Mouse (Mus musculus): ENCODE results near the gene Srsf10. TPM values are rescaled to one million over a fixed set of nuclear protein-coding genes. Genes with fewer than 3 reads are reported as not detected.

Gene Srsf10
- polyA plus RNA-seq, 1 experiment from 2014 or later = 190 TPM

DNA sequence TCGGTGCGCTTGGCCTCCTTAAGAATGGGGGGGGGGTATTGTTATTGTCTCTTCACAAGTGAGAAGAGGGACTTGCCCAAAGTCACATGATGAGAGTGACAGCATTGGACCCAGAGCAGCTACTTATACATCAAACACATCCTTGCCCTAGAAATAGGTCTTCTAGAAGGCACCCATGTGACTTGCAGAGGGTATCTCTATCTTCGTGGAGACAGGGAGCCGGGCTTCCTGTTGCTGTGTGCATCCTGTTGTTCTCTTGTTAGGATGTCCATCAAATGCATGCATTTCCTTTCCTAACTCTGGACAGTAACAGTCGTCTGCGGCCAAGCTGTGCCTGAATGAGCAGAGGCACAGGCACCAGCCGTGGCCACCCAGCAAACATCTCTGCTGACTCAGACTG lies 56.0 kb downstream of the Srsf10 start:
- 71% methylated on average over 7 of the region's 7 CpGs for WGBS

DNA sequence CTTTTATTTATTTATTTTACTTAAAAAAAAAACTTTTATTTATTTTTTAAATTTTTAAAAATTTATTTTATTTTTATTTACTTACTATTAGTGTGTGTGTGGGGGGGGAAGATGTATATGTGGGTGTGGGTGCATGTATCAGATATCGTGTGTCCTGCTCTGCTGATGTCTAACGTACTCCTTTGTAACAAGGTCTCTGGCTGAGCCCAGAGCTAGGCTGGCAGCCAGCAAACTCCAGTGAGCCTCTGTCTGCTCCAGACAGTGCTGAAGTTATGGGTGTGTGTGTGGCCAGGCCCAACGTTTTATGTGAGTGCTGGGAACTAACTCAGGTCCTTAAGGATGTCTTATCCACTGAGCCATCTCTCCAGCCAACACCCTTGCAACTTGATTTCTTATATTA lies 56.6 kb downstream of the Srsf10 start:
- no peak overlapping the region for H3K27ac ChIP-seq

More for the DNA sequence above, 56.0 kb downstream of the Srsf10 start:
- H3K36me3 ChIP-seq (replicated peaks) = no peaks in the 10 kb centered on the region
- no peak for ATAC-seq (replicated peaks)
- H3K4me2 ChIP-seq = no peak overlapping the region
- H3K4me3 ChIP-seq = no peak overlapping the region
- no peaks in the 10 kb centered on the region for H3K9me3 ChIP-seq
- no peaks in the 10 kb centered on the region for H3K27me3 ChIP-seq (replicated peaks)
- 0 out of 2 replicates have a peak, but pooled peaks cover 3% of the 10 kb centered on the region for H3K4me1 ChIP-seq
- no peak overlapping the region for H3K27ac ChIP-seq
- H3K9ac ChIP-seq = no peak overlapping the region

DNA sequence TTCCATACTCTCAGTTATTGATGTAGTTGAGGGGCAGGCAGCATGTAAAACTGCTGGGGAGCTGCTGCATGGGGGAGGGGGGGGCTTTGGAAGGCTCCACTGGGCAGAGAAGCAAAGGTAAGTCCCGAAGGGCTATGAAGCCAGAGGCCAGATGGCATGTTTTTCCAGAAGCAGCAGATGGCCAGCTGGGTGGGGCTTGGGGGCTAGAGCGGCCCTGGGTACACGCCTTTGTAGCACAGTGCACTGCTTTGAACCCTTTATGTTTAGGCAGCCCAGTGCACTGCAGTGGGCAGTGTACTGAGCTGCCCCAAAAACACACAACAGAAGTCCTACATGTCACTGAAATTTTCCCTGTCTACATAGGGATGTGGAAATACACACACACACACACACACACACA lies 57.3 kb downstream of the Srsf10 start:
- no peak overlapping the region for H3K4me3 ChIP-seq
- no peak overlapping the region for H3K9ac ChIP-seq
- no peaks in the 10 kb centered on the region for H3K9me3 ChIP-seq
- 0 out of 2 replicates have a peak, but pooled peaks cover 3% of the 10 kb centered on the region for H3K4me1 ChIP-seq
- no peak overlapping the region for H3K4me2 ChIP-seq
- no peaks in the 10 kb centered on the region for H3K36me3 ChIP-seq (replicated peaks)
- no peak overlapping the region for H3K27ac ChIP-seq
- ATAC-seq (replicated peaks) = 0 out of 2 replicates have a peak, but pooled peaks have one; percentile 58
- whole genome bisulfite sequencing = 32% methylated on average over 3 of the region's 3 CpGs
- H3K27me3 ChIP-seq (replicated peaks) = no peaks in the 10 kb centered on the region

More for the DNA sequence above, 56.6 kb downstream of the Srsf10 start:
- Histone ChIP-seq H3K4me2 (no peak overlapping the region), H3K9me3 (no peaks in the 10 kb centered on the region), H3K27me3 (replicated peaks) (no peaks in the 10 kb centered on the region), H3K36me3 (replicated peaks) (no peaks in the 10 kb centered on the region), H3K4me3 (no peak overlapping the region), H3K4me1 (0 out of 2 replicates have a peak, but pooled peaks cover 3% of the 10 kb centered on the region), H3K9ac (no peak overlapping the region)
- WGBS = 45% methylated on average over 3 of the region's 3 CpGs
- no peak for ATAC-seq (replicated peaks)

DNA sequence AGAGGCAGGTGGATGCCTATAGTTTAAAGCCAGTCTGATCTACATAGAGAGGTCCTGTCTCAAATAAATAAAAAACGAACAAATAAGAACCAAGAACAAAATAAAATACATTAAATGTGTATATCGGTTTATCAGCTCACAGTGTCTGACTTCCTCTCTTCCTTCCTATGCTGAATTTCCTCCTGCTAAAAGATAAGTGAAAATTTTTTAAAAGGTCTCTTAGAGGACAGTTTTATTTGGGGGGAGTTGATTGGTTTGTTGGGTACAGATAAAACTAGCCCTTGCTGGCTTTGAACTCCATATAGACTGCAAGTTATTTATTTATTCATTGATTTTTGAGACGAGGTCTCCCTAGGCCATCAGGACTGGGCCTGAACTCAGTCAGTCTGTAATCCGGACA lies 57.9 kb downstream of the Srsf10 start:
- no peak for ATAC-seq (replicated peaks)

DNA sequence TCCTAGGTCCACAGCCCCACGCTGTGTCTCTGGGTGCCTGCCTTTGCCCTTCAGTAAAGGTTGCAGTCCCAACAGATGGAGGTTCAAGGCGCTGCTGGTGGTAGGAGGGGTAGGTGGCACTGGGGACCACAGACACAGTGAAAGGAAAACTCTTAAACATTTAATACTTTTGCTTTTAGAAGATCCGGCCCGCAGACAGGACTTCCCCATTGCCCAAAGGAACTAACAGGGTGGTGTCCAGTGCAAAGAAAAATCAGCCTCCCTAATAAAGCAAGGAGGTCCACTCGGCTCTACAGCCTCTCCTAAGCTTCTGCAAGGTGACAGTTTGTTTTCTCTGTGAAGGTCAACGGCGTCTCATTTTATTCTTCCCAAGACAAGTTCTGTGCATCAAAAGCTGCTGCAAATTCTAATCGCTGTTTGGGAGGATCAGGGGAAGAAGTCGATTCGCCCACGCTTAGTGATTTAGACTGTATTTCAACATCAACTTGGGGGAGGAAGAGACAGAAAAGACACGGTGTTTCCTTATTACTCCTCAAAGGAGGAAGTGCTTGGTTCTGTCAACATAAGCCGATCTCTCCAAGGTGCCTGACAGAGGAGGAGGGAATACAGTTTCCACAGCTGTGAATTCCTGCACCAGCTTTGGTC lies 63.2 kb downstream of the Srsf10 start:
- no peak for ATAC-seq (replicated peaks)
- no peak overlapping the region for H3K4me2 ChIP-seq
- 94% methylated on average over 13 of the region's 13 CpGs for WGBS

More for the DNA sequence above, 57.9 kb downstream of the Srsf10 start:
- Histone ChIP-seq H3K4me3 (no peak overlapping the region), H3K9ac (no peak overlapping the region), H3K27ac (no peak overlapping the region), H3K4me2 (no peak overlapping the region), H3K27me3 (replicated peaks) (no peaks in the 10 kb centered on the region), H3K36me3 (replicated peaks) (no peaks in the 10 kb centered on the region), H3K9me3 (no peaks in the 10 kb centered on the region), H3K4me1 (0 out of 2 replicates have a peak, but pooled peaks cover 3% of the 10 kb centered on the region)
- 72% methylated on average over 4 of the region's 4 CpGs for WGBS

DNA sequence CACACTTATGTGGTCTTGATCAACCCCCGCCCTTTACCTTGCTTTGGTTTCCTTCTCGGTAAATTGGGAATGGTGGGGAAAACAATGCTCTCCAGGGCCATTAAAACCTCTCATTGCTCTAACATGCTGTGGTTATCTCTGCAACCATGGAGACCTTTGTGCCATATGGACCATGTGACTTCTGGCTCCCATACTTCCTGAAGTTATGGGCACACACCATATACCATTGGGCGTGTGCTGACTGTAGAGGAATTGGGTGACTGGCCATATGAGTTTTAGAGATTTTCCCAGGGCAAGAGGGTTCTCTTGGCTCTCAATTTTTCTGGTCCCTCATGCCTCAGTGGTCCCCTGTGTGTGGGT lies 63.7 kb downstream of the Srsf10 start:
- Histone ChIP-seq H3K27ac (no peak overlapping the region), H3K4me1 (peaks cover 10% of the 10 kb centered on the region), H3K4me2 (no peak overlapping the region), H3K36me3 (replicated peaks) (no peaks in the 10 kb centered on the region), H3K9ac (no peak overlapping the region), H3K4me3 (no peak overlapping the region), H3K9me3 (no peaks in the 10 kb centered on the region), H3K27me3 (replicated peaks) (no peaks in the 10 kb centered on the region)
- 95% methylated on average over 3 of the region's 3 CpGs for WGBS
- no peak for ATAC-seq (replicated peaks)

More for the DNA sequence above, 63.2 kb downstream of the Srsf10 start:
- Histone ChIP-seq H3K36me3 (replicated peaks) (no peaks in the 10 kb centered on the region), H3K9ac (no peak overlapping the region), H3K27ac (no peak overlapping the region), H3K27me3 (replicated peaks) (no peaks in the 10 kb centered on the region), H3K4me1 (peaks cover 10% of the 10 kb centered on the region), H3K4me3 (no peak overlapping the region), H3K9me3 (no peaks in the 10 kb centered on the region)

Other genes starting within 250 kb of the Srsf10 start
- 0.19 and 0.41 TPM in 2 replicates for gene Ifnlr1, start 169.5 kb upstream of the Srsf10 start, polyA plus RNA-seq (2015; fragmentation: Nextera tagmentation; extraction: Ambion mirVana)
- not detected in 2 replicates for gene Il22ra1, start 127.6 kb upstream of the Srsf10 start, polyA plus RNA-seq (2015; fragmentation: Nextera tagmentation; extraction: Ambion mirVana)
- gene Myom3, start 96.0 kb upstream of the Srsf10 start, polyA plus RNA-seq (2015; fragmentation: Nextera tagmentation; extraction: Ambion mirVana) = 0.27 and 0.70 TPM in 2 replicates
- 92.1 and 96.0 TPM in 2 replicates for gene Pnrc2, start 18.1 kb downstream of the Srsf10 start, polyA plus RNA-seq (2015; fragmentation: Nextera tagmentation; extraction: Ambion mirVana)
- gene Cnr2, start 39.6 kb downstream of the Srsf10 start, polyA plus RNA-seq (2015; fragmentation: Nextera tagmentation; extraction: Ambion mirVana) = 0.19 TPM in 1 of 2 replicates, not detected in the other
- 63.2 and 68.3 TPM in 2 replicates for gene Fuca1, start 65.0 kb downstream of the Srsf10 start, polyA plus RNA-seq (2015; fragmentation: Nextera tagmentation; extraction: Ambion mirVana)
- 57.0 and 63.4 TPM in 2 replicates for gene Hmgcl, start 90.7 kb downstream of the Srsf10 start, polyA plus RNA-seq (2015; fragmentation: Nextera tagmentation; extraction: Ambion mirVana)
- 41.6 and 44.2 TPM in 2 replicates for gene Gale, start 108.0 kb downstream of the Srsf10 start, polyA plus RNA-seq (2015; fragmentation: Nextera tagmentation; extraction: Ambion mirVana)
- 228 and 233 TPM in 2 replicates for gene Lypla2, start 116.9 kb downstream of the Srsf10 start, polyA plus RNA-seq (2015; fragmentation: Nextera tagmentation; extraction: Ambion mirVana)
- 62.8 and 64.6 TPM in 2 replicates for gene Pithd1, start 131.5 kb downstream of the Srsf10 start, polyA plus RNA-seq (2015; fragmentation: Nextera tagmentation; extraction: Ambion mirVana)
- 27.5 TPM in 2 replicates for gene Eloa, start 166.0 kb downstream of the Srsf10 start, polyA plus RNA-seq (2015; fragmentation: Nextera tagmentation; extraction: Ambion mirVana)
- gene Rpl11, start 197.7 kb downstream of the Srsf10 start, polyA plus RNA-seq (2015; fragmentation: Nextera tagmentation; extraction: Ambion mirVana) = 262 and 276 TPM in 2 replicates